Mouse (Mus musculus): Measurements from ENCODE around the gene Dlk1.
"Not testable (repeated sequence)": the region's sequence is repeated elsewhere in the genome, so short reads cannot be mapped to it uniquely, and the experiment has no call there.

The Dlk1 gene

DNA sequence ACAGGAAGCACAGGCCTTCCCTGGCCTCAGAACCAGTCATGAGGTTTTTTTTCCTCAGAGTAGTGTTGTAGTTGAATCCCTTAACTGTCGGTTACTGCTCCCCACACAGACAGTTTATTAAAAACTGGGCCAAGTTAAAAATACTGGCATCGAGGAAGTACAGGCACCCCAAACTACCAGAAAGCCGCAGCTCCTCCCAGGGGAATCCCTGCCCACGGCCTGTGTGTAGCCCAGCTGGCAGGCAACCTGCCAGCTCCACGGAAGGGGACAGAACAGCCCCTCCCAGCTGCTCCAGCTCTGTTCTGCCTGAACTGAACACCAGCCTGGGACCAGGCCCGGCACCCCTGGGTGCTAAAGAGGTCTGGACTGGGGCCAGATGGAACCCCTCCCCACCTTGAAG is 11.3 kb upstream of the Dlk1 start:
- DNase-seq = no peak

DNA sequence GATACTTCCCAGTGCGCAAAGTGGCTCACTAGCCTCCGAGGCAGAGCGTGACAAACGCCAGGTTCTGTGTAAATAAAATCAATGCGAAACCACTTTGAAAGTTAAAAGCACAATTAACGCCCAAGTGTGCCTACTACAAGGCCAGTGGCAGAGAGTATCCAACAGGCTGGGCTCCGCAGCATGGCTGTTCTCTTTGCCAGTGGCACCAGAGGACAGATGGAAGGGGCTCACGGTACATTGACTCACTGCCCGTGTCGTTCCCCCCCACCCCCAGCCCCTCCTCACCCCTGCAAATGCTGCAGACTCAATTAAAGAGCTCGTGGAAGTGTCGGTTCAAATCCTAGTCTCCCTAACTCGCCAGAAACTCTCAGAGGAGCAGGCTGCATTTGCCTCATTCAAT is 10.5 kb upstream of the Dlk1 start:
- DNase-seq = no peak

GRCm38 (mm10) chr12:109443276-109443675 is 9.3 kb upstream of the Dlk1 start:
- no peak for DNase-seq

GRCm38 (mm10) chr12:109444999-109445398 is 7.6 kb upstream of the Dlk1 start:
- DNase-seq = no peak

GRCm38 (mm10) chr12:109445499-109446235 is 7.0 kb upstream of the Dlk1 start:
- DNase-seq = peak; percentile 6

GRCm38 (mm10) chr12:109446236-109446941 is 6.2 kb upstream of the Dlk1 start:
- DNase-seq = no peak

DNA sequence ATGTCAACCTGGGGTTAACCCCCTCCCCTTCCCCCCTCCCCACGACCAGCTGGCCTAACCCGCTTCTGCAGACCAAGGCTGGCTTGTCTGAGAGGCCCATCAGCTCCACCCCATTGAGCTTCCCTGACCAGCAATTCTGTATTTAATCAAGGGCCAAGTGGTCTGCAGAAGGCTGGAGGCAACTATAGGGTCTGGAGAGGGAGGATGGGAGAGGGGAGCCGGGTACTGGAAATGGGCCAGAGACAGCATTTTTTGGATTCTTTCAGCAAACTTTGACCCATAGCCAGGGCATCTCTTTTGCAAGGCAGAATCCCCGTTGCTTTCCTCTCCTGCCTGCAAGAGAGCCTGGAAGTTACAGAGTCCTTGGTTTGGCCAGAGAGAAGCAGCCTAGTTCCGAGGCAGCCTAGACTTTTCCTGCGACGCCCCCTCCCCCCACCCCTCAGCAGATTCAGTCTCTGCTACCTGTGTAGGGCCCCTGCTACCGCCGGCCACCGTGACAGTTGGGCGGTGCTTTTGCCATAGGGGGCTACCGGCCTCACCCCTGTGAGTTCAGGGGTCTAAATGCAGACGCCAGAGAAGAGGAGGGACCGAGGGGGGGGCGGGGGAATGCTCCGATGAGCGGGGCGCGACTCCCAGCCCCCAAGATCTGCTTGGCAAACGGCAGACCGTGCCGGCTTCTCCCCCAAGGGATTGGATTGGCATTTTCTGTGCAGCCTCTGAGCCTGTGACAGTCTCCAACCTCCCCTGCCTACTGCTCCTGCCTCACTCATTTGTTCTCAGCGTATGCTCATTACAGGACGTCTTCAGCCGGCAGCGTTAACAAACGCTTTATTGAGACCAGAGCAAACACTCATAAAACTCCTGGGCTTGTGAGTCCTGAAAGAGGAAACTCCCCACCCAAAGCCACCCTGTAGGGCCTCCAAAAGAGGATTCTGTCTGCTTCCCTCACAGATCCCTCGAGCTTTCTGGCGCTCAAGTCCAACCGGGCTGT is 2.9 kb upstream of the Dlk1 start:
- no peak for DNase-seq

GRCm38 (mm10) chr12:109453065-109453997 is 708 bp downstream of the Dlk1 start:
- DNase-seq = no peak

GRCm38 (mm10) chr12:109454137-109454536 is 1.5 kb downstream of the Dlk1 start:
- no peak for DNase-seq

GRCm38 (mm10) chr12:109456531-109457202 is 4.0 kb downstream of the Dlk1 start:
- DNase-seq = no peak

GRCm38 (mm10) chr12:109457836-109458235 is 5.2 kb downstream of the Dlk1 start:
- no peak for DNase-seq

- no peak for DNase-seq
These were observed 6.3 kb downstream of the Dlk1 start for GRCm38 (mm10) chr12:109458896-109459295.

- DNase-seq = no peak
These were observed 7.1 kb downstream of the Dlk1 start for GRCm38 (mm10) chr12:109459481-109460401.

DNA sequence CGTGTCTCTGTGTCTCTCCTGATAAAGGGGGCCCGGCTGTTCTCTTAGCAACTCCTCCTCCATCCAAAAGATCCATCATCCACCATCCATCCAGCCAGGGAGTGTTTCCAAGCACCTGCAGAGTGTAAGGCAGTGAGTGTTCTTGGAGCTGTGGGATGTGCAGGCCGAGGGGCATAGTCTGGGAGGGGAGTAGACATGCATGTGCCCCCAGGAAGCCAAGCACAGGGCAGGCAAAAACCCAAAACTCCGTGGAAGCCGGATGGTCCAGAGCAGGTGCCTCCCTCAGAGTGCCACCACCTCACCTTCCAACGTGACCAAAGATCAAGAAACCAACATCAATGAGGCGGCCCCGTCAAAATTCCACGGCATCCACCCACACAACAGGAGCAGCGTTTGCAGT is 10.0 kb downstream of the Dlk1 start:
- DNase-seq = no peak

- not testable (repeated sequence) for DNase-seq
These were observed 14.8 kb downstream of the Dlk1 start for GRCm38 (mm10) chr12:109467417-109467816.

- DNase-seq = no peak
These were observed 17.2 kb downstream of the Dlk1 start for GRCm38 (mm10) chr12:109469793-109470192.

- DNase-seq = no peak
These were observed 20.0 kb downstream of the Dlk1 start for GRCm38 (mm10) chr12:109472627-109473026.

DNA sequence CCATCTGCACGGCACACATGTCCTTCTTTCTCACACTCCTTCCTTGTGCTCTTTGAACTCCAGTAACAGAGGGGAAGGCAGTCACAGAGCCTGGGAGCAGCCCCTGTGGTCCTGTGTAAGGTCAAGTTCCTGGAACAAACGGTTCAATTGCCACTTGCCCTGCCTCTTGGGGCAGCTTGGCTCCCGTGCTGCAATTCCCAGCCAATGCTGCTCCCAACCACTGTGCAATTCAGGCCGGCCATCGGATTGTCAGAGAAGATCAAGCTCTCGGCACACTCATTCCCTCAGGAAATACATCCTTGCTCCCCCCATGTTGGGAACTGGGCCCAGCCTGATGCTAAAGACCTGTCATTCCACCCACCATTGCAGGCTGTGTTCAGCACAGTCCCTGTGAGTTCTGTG is 21.0 kb downstream of the Dlk1 start:
- no peak for DNase-seq

- DNase-seq = no peak
These were observed 21.6 kb downstream of the Dlk1 start for GRCm38 (mm10) chr12:109474187-109474606.

GRCm38 (mm10) chr12:109475501-109475900 is 22.9 kb downstream of the Dlk1 start:
- no peak for DNase-seq
